Mouse (Mus musculus) WW6 (cell line): Measurements from ENCODE around the gene Sec63.

Experiments
- DNase-seq: peaks from one replicate; pipeline ENCODE4 v3.0.0-alpha.2; 2013; ENCODE audit warnings: low read depth, low spot score

The Sec63 gene

DNA sequence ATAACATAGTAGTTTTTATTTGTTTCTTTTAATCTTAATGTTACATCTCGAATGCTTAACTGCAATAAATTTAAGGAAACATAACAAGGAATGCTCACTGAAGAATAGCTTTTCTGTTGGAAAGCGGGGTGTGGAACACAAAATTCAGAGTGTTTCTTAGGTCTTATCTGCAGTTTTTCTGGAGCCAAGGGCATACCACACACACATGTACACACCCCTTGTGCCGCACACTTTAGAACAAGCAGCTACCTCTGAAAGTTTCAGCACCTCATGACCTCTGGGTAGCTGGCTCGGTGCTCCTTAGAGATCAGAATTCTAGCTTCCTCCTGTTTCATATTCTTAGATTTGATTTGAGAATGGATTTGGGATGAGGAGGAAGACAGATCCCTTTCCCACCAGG is 101.5 kb downstream of the Sec63 start:
- DNase-seq, result no peak

DNA sequence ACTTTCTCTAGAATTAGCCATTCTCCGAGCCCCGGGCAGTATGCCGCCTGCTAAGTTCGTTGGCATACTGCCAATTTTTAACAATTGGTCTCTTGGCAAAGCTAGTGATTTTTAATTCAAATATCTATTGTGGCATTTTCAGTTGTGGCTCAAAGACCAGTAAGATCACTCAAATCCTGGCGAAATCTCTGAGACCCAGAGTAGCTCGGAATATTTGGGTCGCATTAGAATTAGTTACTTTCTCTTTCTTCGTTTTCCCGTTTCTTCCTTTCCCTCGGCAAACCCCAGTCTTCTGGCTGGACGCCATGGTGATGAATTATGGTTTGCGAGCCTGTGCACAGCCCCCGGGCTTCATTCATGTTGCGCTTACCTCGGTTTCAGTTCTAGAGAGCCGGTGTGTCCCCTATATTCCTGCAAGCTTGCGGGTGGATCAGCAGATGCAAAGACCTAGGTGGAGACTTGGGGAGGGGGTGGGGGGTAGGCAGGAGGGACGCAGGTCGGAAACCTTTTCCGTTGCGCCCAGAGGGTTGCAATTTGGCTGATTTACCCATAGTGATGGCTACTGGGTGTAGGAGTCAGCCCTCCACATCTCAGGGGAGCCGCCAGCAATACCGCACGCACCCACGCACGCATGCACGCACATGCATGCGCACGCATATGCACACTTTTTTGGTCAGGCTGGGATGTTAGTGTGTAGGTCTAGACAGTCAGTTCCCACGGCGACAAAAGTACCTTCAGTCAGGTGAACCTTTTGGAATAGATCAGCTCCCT is 102.5 kb downstream of the Sec63 start:
- no peak for DNase-seq

DNA sequence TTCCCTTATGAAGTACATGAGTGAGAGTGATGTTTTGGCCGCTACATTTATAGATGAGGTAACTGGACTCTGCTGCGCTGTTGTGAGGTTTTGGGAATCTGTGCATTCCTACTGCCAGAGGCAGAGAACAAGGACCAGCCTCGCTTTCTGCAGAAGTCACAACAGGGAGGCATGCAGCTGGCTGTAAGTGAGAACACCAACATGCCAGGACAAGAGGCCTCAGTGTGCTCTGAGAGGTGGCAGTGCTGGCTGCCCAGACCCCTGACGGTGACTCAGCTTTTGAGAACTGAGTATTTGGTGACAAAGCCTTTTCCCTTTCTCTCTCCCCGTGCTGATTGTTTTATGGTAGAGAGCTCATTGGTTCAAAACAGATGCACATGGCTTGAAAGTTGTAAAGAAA is 103.4 kb downstream of the Sec63 start:
- DNase-seq, result no peak

DNA sequence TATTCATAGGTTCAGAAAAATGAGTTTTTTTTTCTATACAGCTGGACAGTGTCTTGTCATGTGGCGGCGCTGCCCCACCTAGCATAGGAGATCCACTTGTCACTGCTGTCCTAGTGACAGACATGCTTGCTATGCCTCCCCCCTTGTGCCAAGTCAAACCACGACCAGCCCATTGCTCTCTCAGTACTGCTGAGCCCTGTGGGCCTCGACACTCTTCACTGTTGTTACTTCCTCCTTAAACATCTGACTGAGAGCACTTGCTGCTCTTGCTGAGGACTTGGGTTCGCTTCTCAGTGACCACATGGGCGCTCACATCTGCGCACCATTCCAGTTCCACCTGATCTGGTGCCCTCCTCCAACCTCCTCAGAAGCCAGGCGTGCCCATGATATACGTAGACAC is 107.1 kb downstream of the Sec63 start:
- no peak for DNase-seq

DNA sequence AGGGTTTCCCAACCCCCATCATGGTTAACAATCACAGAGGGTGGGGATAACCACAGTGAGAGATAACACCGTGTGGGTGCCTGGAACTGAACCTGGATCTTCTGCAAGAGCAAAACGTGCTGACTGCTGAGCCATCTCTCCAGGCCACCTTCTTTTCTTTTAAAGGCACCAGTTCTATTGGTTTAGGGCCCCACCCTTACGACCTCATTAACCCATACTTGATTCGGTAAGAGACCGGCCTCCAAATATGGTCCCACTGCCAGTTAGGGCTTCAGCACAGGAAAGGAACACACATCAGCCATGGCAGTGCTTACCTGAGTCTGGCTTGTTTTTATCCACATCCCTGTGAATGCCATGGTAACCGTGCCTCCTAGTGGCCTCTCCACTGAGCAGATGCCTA is 108.2 kb downstream of the Sec63 start:
- no peak for DNase-seq

DNA sequence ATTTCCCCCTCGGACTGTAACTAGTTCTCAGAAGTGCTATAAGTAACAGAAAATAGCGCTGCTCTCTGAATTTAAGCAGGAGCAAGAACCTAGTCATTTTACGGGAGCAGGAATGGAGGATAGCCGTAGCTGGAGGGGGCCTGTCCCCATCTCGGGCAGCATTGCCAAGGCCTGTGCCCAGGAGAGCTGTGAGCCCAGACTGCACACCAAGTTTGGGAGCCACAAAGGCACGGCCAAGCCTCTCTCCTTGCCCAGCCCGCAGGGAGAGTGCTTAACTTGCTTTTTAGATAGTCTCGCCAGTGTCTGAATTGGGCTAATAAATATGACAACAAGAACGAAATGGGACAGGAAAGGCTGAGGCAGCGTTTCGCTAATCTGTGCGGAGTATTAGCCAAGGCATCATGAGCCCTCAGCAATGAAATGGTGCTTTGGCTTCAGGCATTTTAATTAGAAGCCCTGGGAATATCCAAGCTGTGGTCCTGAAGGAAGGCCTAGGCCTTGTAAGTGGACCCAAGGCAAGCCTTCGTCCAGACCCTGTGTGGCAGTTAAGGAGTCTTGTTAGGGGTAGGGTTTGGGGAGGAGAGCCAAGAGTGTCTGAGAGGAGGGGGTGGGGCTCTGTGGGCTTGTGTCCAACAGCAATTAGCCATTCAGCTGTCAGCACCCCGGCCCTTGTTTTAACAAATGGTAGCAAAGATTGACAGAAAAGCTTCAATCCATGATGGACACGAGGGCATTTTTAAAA is 111.1 kb downstream of the Sec63 start:
- no peak for DNase-seq

DNA sequence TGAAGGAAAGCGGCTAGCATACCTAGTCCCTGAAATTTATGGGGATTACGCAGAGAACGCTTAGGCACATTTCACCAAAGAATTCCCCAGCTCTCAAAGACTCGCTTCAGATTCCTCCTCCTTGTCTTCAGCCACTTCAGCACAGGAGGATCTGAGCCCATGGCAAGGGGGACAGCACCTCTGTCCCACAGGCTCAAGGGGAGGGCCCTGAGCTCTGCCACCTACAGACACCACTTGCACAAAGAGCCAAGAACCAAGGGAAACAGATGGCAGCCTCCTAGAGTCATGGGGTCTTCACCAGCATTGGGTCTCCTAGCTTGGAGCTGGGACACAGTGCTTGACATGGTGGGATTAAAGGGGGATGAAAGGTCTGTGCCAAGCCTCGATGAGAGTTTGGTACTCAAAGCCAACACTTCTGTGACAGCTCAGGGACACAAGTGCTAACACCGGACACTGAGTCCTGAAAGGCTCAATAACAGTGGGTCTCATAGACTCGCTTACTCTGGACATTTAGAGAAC is 111.8 kb downstream of the Sec63 start:
- DNase-seq, result no peak

DNA sequence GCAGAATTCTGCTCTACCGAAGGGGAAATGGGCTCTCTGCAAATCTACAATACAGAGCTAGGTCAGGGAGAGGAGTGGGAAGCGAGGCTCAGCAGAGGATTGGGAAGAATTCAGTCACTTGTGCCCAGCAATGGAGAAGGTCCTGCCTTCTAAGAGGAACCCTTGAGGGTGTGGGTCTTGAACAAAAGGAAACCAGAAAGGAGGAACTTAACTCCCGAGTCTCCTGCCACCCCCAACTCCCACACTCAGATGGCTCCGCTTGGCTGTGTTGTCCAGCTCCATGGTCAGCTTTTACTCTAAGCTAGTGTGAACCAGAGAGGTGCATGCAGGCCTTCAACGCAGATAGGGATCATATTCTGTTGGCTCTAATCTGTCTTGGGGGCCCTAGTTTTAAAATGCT is 114.9 kb downstream of the Sec63 start:
- DNase-seq, result no peak

DNA sequence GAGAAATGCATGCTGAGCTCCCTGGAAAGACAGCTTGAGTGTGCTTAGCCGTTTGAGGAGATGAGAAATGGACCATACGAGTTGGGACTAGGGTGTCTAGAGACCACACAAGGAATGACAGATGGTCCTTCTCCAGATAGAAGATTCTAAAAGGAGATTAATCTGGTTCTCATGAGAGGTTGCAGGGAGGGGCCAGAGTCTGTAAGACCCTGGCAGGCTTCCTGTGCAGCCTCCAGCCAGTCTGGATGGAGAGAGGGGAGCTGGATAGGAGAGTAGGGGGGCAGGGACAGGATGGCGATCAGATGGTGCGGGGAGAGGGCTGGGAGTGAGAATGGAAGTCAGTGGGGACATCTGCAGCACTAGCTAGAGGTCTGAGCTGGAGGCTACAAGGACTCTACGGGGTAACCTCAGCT is 118.0 kb downstream of the Sec63 start:
- DNase-seq, result no peak

DNA sequence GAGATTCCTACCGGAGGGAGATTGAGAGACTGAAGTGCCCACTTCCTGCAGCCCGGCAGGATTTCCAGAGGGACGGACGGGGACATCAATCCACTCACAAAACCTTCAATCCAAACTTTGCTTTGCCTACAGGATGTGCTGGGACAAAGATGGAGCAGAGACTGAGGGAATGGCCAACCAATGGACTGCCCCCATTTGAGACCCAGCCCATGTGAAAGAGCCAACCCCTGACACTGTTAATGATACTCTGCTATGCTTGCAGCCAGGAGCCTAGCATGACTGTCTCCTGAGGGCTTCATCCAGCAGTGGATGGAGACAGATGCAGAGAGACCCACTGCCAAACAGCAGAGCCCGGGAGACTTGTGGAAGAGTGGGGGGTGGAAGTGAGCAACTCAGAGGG is 118.4 kb downstream of the Sec63 start:
- DNase-seq, result no peak
